Mouse (Mus musculus): ENCODE results near the gene Bdh2.

Bdh2 gene

GRCm38 (mm10) chr3:135280669-135281415 is at the start of gene Bdh2:
Bdh2 (plus strand) TSS chr3:135281221.
- DNase-seq = peak; percentile 92

GRCm38 (mm10) chr3:135232058-135232457 is 49.0 kb upstream of the Bdh2 start:
- no peak for DNase-seq

GRCm38 (mm10) chr3:135232462-135232861 is 48.6 kb upstream of the Bdh2 start:
- DNase-seq = no peak

GRCm38 (mm10) chr3:135245733-135246132 is 35.3 kb upstream of the Bdh2 start:
- peak; percentile 7 for DNase-seq

- DNase-seq = no peak
These were observed 34.2 kb upstream of the Bdh2 start for GRCm38 (mm10) chr3:135246828-135247227.

- no peak for DNase-seq
These were observed 31.9 kb upstream of the Bdh2 start for GRCm38 (mm10) chr3:135249104-135249503.

GRCm38 (mm10) chr3:135251825-135252224 is 29.2 kb upstream of the Bdh2 start:
- DNase-seq = no peak

- DNase-seq = no peak
These were observed 26.2 kb upstream of the Bdh2 start for GRCm38 (mm10) chr3:135254784-135255183.

GRCm38 (mm10) chr3:135258919-135259318 is 22.1 kb upstream of the Bdh2 start:
- no peak for DNase-seq

GRCm38 (mm10) chr3:135260233-135260632 is 20.8 kb upstream of the Bdh2 start:
- no peak for DNase-seq

- DNase-seq = no peak
These were observed 12.4 kb upstream of the Bdh2 start for GRCm38 (mm10) chr3:135268616-135269015.

GRCm38 (mm10) chr3:135269391-135269990 is 11.5 kb upstream of the Bdh2 start:
- no peak for DNase-seq

- no peak for DNase-seq
These were observed 8.4 kb upstream of the Bdh2 start for GRCm38 (mm10) chr3:135272627-135273026.

- DNase-seq = peak; percentile 44
These were observed 8.0 kb upstream of the Bdh2 start for GRCm38 (mm10) chr3:135273047-135273446.

GRCm38 (mm10) chr3:135280160-135280559 is 861 bp upstream of the Bdh2 start:
- DNase-seq = no peak

- no peak for DNase-seq
These were observed 680 bp downstream of the Bdh2 start for GRCm38 (mm10) chr3:135281701-135282100.

GRCm38 (mm10) chr3:135285256-135285655 is 4.2 kb downstream of the Bdh2 start:
- DNase-seq = no peak

GRCm38 (mm10) chr3:135285807-135286206 is 4.8 kb downstream of the Bdh2 start:
- DNase-seq = no peak

GRCm38 (mm10) chr3:135288138-135288750 is 7.2 kb downstream of the Bdh2 start:
- no peak for DNase-seq

GRCm38 (mm10) chr3:135289148-135289547 is 8.1 kb downstream of the Bdh2 start:
- no peak for DNase-seq

- DNase-seq = peak; percentile 68
These were observed 9.4 kb downstream of the Bdh2 start for GRCm38 (mm10) chr3:135290249-135290894.

GRCm38 (mm10) chr3:135293703-135294102 is 12.7 kb downstream of the Bdh2 start:
- no peak for DNase-seq

- DNase-seq = no peak
These were observed 14.5 kb downstream of the Bdh2 start for GRCm38 (mm10) chr3:135295559-135295958.

- no peak for DNase-seq
These were observed 17.5 kb downstream of the Bdh2 start for GRCm38 (mm10) chr3:135298560-135298959.

All from lung, postnatal 10 days (tissue).